Mouse (Mus musculus): Measurements from ENCODE around the gene Nup107. TPM values are rescaled to one million over a fixed set of nuclear protein-coding genes. Genes with fewer than 3 reads are reported as not detected.

The Nup107 gene
- polyA plus RNA-seq, 1 experiment from 2014 or later: 73.3 TPM

DNA sequence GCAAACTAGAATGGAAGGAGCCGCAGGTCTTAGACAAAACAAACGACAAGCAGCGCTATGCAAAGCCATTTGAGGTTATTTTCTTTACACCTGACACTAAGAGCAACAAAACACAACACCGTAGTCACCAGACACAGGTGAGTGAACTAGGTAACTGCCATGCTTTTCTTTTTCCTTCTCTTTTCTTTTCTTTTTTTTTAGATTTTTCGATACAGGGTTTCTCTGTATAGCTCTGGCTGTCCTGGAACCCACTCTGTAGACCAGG lies 25.7 kb downstream of the Nup107 start:
- no peaks in the 10 kb centered on the region for H3K27me3 ChIP-seq
- H3K9ac ChIP-seq (replicated peaks): no peak overlapping the region
- H3K4me2 ChIP-seq (replicated peaks): no peak overlapping the region
- 96% methylated on average over 5 of the region's 5 CpGs for WGBS
- no peak overlapping the region for H3K27ac ChIP-seq (replicated peaks)
- H3K4me3 ChIP-seq: no peak overlapping the region
- peaks cover 83% of the 10 kb centered on the region for H3K36me3 ChIP-seq
- H3K4me1 ChIP-seq: no peaks in the 10 kb centered on the region
- H3K9me3 ChIP-seq: no peaks in the 10 kb centered on the region
- no peak for ATAC-seq (ENCODE audit: low FRiP score, low read depth)

GRCm38 (mm10) chr10:117766111-117766895 lies 26.2 kb downstream of the Nup107 start:
- Histone ChIP-seq H3K27me3 (no peaks in the 10 kb centered on the region), H3K9me3 (no peaks in the 10 kb centered on the region), H3K36me3 (peaks cover 83% of the 10 kb centered on the region), H3K4me2 (replicated peaks) (no peak overlapping the region), H3K9ac (replicated peaks) (no peak overlapping the region), H3K4me1 (no peaks in the 10 kb centered on the region), H3K27ac (replicated peaks) (no peak overlapping the region), H3K4me3 (no peak overlapping the region)
- ATAC-seq (ENCODE audit: low FRiP score, low read depth): no peak
- WGBS: 95% methylated on average over 16 of the region's 16 CpGs

DNA sequence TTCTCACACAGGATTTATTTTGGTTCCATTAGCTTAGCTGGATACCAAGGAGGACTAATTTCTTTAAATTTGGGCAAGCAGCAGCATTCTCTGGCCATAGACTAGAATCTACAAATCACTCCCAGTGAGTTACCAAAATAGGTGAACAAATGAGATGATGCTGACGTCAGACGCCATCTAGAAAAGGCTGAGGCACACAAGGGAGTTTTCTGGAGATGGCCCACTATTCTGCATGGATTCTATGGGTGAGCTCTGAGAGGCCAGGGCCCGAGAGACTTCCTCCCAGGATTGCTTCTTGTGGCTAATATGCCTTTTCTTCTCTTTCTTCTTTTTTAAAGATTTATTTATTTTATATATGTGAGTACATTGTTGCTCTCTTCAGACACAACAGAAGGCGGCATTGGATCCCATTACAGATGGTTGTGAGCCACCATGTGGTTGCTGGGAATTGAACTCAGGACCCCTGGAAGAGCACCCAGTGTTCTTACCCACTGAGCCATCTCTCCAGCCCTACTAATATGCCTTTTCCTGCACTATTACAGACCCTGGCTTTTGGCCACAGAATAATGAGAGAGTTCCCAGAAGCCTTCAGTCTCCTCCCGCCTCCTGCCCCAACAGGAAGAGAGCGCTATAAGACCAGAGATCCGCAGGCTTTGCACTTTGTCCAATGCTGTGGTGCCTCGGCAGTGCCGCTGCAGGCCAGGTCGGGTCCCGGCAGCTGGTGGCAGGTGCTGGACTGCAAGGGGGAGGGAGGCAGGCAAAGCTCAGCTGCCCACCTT lies 27.2 kb downstream of the Nup107 start:
- Histone ChIP-seq H3K4me2 (replicated peaks) (no peak overlapping the region), H3K9ac (replicated peaks) (no peak overlapping the region), H3K36me3 (peaks cover 83% of the 10 kb centered on the region), H3K27ac (replicated peaks) (no peak overlapping the region), H3K27me3 (no peaks in the 10 kb centered on the region), H3K9me3 (no peaks in the 10 kb centered on the region), H3K4me1 (no peaks in the 10 kb centered on the region), H3K4me3 (no peak overlapping the region)
- ATAC-seq (ENCODE audit: low FRiP score, low read depth): no peak
- 94% methylated on average over 11 of the region's 11 CpGs for WGBS

DNA sequence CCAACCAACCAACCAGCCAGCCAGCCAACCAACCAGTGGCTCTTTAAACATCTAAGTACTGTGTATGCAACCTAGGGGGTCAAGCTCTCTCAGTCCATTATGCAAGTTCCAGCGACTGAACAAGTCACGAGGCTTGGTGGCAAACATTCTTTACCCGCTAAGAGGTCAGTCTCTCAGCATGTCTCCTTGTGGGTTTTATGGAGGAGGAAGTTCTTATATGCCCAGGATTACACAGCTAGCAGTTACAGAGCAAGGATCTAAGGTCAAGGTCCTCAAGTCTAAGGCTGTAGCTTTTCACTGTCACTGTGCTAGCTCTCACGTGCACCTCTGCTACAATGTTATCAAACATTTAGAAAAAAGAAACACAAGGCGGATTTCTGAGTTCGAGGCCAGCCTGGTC lies 27.9 kb downstream of the Nup107 start:
- no peak for ATAC-seq (ENCODE audit: low FRiP score, low read depth)
- no peak overlapping the region for H3K9ac ChIP-seq (replicated peaks)
- H3K27me3 ChIP-seq: no peaks in the 10 kb centered on the region
- H3K36me3 ChIP-seq: peaks cover 83% of the 10 kb centered on the region
- no peak overlapping the region for H3K27ac ChIP-seq (replicated peaks)
- H3K4me3 ChIP-seq: no peak overlapping the region
- H3K4me1 ChIP-seq: no peaks in the 10 kb centered on the region
- 89% methylated on average over 6 of the region's 6 CpGs for WGBS
- no peak overlapping the region for H3K4me2 ChIP-seq (replicated peaks)
- H3K9me3 ChIP-seq: no peaks in the 10 kb centered on the region

DNA sequence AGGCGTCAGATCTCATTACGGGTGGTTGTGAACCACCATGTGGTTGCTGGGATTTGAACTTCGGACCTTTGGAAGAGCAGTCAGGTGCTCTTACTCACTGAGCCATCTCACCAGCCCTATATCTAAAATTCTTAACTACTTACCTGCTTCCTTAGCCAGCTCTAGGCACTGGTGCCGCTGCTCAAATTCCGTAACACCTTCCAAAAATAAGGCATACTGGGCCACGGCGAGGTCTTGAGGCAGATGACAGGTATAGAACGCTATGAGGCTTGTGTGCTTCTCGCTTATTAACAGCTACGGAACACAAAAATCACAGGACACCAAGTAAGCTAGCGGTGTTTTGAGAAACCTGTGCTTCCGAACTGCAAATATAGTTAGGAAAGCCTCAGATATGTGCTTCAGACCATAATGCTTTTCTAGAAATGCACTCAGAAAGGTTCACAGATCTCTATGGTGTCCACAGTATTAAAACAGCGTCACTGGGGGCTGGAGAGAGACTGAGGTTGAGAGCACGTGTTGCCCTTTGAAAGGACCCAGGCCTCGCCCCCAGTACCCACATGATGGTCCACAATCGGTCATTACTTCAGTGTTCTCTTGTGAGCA lies 28.8 kb downstream of the Nup107 start:
- 96% methylated on average over 16 of the region's 16 CpGs for WGBS
- no peak for ATAC-seq (ENCODE audit: low FRiP score, low read depth)
- Histone ChIP-seq H3K4me2 (replicated peaks) (no peak overlapping the region), H3K27ac (replicated peaks) (no peak overlapping the region), H3K9ac (replicated peaks) (no peak overlapping the region), H3K4me1 (no peaks in the 10 kb centered on the region), H3K4me3 (no peak overlapping the region), H3K9me3 (no peaks in the 10 kb centered on the region), H3K36me3 (peaks cover 90% of the 10 kb centered on the region), H3K27me3 (no peaks in the 10 kb centered on the region)

GRCm38 (mm10) chr10:117762966-117763365 lies 29.5 kb downstream of the Nup107 start:
- 97% methylated on average over 12 of the region's 12 CpGs for WGBS
- Histone ChIP-seq H3K9ac (replicated peaks) (no peak overlapping the region), H3K4me3 (no peak overlapping the region), H3K27me3 (no peaks in the 10 kb centered on the region), H3K27ac (replicated peaks) (no peak overlapping the region), H3K4me2 (replicated peaks) (no peak overlapping the region), H3K4me1 (no peaks in the 10 kb centered on the region), H3K9me3 (no peaks in the 10 kb centered on the region), H3K36me3 (peaks cover 91% of the 10 kb centered on the region)
- no peak for ATAC-seq (ENCODE audit: low FRiP score, low read depth)

- 96% methylated on average over 2 of the region's 2 CpGs for WGBS
- H3K4me1 ChIP-seq: no peaks in the 10 kb centered on the region
- no peak overlapping the region for H3K27ac ChIP-seq (replicated peaks)
- peaks cover 91% of the 10 kb centered on the region for H3K36me3 ChIP-seq
- no peak for ATAC-seq (ENCODE audit: low FRiP score, low read depth)
- H3K9me3 ChIP-seq: no peaks in the 10 kb centered on the region
- no peak overlapping the region for H3K4me3 ChIP-seq
- no peak overlapping the region for H3K4me2 ChIP-seq (replicated peaks)
- no peak overlapping the region for H3K9ac ChIP-seq (replicated peaks)
- H3K27me3 ChIP-seq: no peaks in the 10 kb centered on the region
These were observed 30.1 kb downstream of the Nup107 start for GRCm38 (mm10) chr10:117762281-117762830.

GRCm38 (mm10) chr10:117761551-117761950 lies 31.0 kb downstream of the Nup107 start:
- H3K4me2 ChIP-seq (replicated peaks): no peak overlapping the region
- no peaks in the 10 kb centered on the region for H3K27me3 ChIP-seq
- no peak overlapping the region for H3K9ac ChIP-seq (replicated peaks)
- no peaks in the 10 kb centered on the region for H3K4me1 ChIP-seq
- H3K9me3 ChIP-seq: no peaks in the 10 kb centered on the region
- H3K36me3 ChIP-seq: peaks cover 97% of the 10 kb centered on the region
- H3K4me3 ChIP-seq: no peak overlapping the region
- H3K27ac ChIP-seq (replicated peaks): no peak overlapping the region
- WGBS: 97% methylated on average over 6 of the region's 6 CpGs
- no peak for ATAC-seq (ENCODE audit: low FRiP score, low read depth)

DNA sequence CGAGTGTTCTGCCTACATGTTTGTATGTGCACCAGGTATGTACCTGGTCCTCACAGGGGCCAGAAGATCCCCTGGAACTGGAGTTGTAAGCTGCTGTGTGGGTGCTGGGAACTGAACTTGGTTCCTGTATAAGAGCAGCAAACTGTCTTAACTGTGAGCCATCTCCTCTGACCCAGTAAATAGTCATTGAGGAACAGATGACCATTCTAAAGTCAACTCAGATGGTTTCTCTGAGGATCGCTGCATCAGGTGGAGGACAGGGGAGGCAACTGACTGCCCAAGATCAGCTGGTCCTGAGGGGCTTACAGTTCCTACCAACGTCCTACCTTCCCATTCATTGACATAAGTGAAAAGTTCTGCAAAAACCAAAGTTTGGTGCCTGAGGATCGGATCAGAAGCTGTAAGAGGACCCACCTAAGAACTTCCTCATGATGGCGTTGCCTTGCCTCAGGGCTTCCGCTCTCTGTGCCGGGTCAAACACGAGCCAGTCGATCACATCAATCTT lies 31.6 kb downstream of the Nup107 start:
- Histone ChIP-seq H3K4me2 (replicated peaks) (no peak overlapping the region), H3K27me3 (no peaks in the 10 kb centered on the region), H3K9ac (replicated peaks) (no peak overlapping the region), H3K27ac (replicated peaks) (no peak overlapping the region), H3K4me1 (no peaks in the 10 kb centered on the region), H3K9me3 (no peaks in the 10 kb centered on the region), H3K36me3 (peaks cover 95% of the 10 kb centered on the region), H3K4me3 (no peak overlapping the region)
- 93% methylated on average over 9 of the region's 9 CpGs for WGBS
- no peak for ATAC-seq (ENCODE audit: low FRiP score, low read depth)

DNA sequence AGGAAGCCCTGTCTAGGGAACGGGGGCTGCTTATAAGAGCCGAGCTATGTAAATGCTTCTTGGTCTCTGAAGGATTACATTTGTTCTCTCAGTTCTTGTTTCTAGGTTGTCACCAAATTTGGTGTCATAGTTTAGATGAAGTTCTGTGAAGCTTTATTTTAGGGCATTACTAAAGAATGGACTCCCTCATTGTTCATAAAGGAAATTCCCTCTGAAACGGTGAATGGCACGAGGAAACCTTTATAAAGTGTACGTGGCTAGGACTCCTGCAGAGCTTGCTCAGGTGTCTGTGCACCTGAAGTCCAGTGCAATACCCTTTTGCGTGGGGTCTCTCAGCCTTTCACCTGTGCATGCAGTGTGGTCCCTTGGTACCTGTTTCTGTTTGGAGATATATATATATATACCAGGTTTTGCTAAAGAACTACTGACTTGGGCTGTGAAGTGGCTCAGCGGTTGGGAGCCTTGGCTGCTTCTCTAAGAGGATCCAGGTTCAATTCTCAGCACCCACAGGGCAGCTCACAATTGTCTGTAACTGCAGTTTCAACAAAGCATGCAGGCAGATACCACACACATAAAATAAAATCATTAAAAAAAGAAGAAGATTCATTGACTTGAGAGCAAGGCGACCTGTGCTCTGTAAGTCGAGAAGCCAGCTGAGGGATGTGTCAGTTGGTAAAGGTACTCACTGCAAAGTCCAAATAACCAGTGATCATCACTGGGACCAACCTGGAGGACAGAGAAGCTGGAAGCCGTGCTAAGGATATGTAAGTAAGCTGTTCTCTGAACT lies 32.5 kb downstream of the Nup107 start:
- Histone ChIP-seq H3K9ac (replicated peaks) (no peak overlapping the region), H3K4me3 (no peak overlapping the region), H3K4me1 (no peaks in the 10 kb centered on the region), H3K27me3 (no peaks in the 10 kb centered on the region), H3K9me3 (no peaks in the 10 kb centered on the region), H3K4me2 (replicated peaks) (no peak overlapping the region), H3K36me3 (peaks cover 95% of the 10 kb centered on the region), H3K27ac (replicated peaks) (no peak overlapping the region)
- ATAC-seq (ENCODE audit: low FRiP score, low read depth): no peak
- whole genome bisulfite sequencing: 96% methylated on average over 10 of the region's 10 CpGs

DNA sequence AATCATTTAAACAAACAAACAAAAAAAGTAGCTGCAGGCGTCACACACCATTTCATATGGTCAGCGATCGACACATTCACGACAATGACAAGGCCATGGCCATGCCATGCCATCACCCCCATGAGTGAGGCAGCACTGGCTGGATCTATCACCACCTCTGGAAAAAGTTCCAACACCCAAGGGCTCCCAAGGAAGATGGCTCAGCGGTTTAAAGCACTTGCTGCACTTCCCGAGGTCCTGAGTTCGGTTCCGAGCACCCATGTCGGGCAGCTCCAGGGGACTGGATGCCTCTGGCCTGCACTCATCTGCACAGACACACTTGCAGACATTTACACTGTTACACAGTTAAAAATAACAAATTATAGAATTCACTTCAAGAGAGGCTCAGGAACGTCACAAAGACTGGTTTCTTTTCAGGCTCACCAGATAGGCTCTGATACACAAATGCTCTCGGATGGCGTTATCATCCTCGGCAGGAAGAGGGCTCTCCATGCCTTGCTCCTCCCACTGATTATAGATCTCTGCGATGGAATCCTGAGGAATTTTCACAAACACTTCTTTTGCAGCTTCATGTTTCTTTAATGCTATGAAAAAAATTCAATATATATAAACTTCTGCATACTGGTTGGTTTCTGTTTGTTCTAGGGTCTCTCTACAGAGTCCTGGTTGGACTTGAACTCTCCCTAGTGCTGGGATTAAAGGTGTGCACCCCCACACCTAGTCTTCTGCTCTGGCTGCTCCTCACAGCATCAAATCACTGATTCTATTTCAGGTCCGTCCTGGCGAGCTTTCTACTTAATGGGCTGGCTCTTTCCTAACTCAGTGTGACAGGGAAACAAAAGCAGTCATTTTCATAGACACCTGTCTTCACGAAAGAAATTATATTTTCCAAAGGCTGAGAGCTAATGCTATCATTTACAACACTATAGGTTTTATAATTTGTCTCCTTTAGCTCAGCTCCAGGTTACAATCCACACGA lies 33.5 kb downstream of the Nup107 start:
- Histone ChIP-seq H3K9me3 (no peaks in the 10 kb centered on the region), H3K4me1 (no peaks in the 10 kb centered on the region), H3K27me3 (no peaks in the 10 kb centered on the region), H3K36me3 (peaks cover 97% of the 10 kb centered on the region), H3K4me3 (no peak overlapping the region), H3K9ac (replicated peaks) (no peak overlapping the region), H3K27ac (replicated peaks) (no peak overlapping the region), H3K4me2 (replicated peaks) (no peak overlapping the region)
- no peak for ATAC-seq (ENCODE audit: low FRiP score, low read depth)
- 92% methylated on average over 18 of the region's 18 CpGs for WGBS

Data from midbrain, embryonic 12.5 days (tissue).